Mouse (Mus musculus) embryonic facial prominence, embryonic 11.5 days (tissue): Measurements from ENCODE around the gene BC024978. TPM values are rescaled to one million over a fixed set of nuclear protein-coding genes. Genes with fewer than 3 reads are reported as not detected.

Experiments used
- ATAC-seq: fragments of 200-750 bp; cut with Nextera tagmentation; replicated peaks from 2 replicates; pipeline ENCODE4 v1.8.0; 2017; ENCODE audit warnings: low read depth; ENCODE audit not compliant: insufficient number of reproducible peaks, low FRiP score, low TSS enrichment
- DNase-seq: peaks from one replicate; pipeline ENCODE4 v3.0.0-alpha.2; 2015; ENCODE audit warnings: low spot score
- H3K27ac ChIP-seq: fragments of 300-500 bp; sonication (generic); replicated peaks from 2 replicates; pipeline ENCODE4 v1.5.1; 2014; ENCODE audit warnings: mild to moderate bottlenecking, low read depth, low read length, control low read depth
- H3K27me3 ChIP-seq: fragments of 300-500 bp; sonication (generic); 2 replicates; pipeline ENCODE4 v1.6.1; 2014; ENCODE audit warnings: mild to moderate bottlenecking, low read length, moderate library complexity, mixed read lengths; ENCODE audit not compliant: control insufficient read depth, insufficient read depth
- H3K36me3 ChIP-seq: fragments of 300-500 bp; sonication (generic); replicated peaks from 2 replicates; pipeline ENCODE4 v1.6.1; 2014; ENCODE audit warnings: low read depth, mild to moderate bottlenecking, low read length, moderate library complexity, mixed read lengths; ENCODE audit not compliant: control insufficient read depth, insufficient read depth
- H3K4me1 ChIP-seq: fragments of 300-500 bp; sonication (generic); 2 replicates; pipeline ENCODE4 v1.6.1; 2014; ENCODE audit warnings: low read length, mixed read lengths; ENCODE audit not compliant: control insufficient read depth, insufficient read depth
- H3K4me2 ChIP-seq: fragments of 300-500 bp; sonication (generic); 2 replicates; pipeline ENCODE4 v1.6.1; 2014; ENCODE audit warnings: low read depth, mild to moderate bottlenecking, control low read depth, low read length, moderate library complexity
- H3K4me3 ChIP-seq: fragments of 300-500 bp; sonication (generic); 2 replicates; pipeline ENCODE4 v1.5.1; 2014; ENCODE audit warnings: low read depth, low read length, control low read depth
- H3K9ac ChIP-seq: fragments of 300-500 bp; sonication (generic); replicated peaks from 2 replicates; pipeline ENCODE4 v1.6.1; 2014; ENCODE audit warnings: mild to moderate bottlenecking, control low read depth, low read length
- H3K9me3 ChIP-seq: fragments of 300-500 bp; sonication (generic); replicated peaks from 2 replicates; pipeline ENCODE4 v1.6.1; 2016; ENCODE audit warnings: mild to moderate bottlenecking, low read length, inconsistent platforms, mixed read lengths; ENCODE audit not compliant: control insufficient read depth
- WGBS: fragments of 180-500 bp; shearing (Covaris S2); extraction: QIAGEN DNeasy Blood & Tissue Kit; methylation state at CpG from one replicate; pipeline ENCODE4 v1.1.7; 2014; 5-methylcytosine and 5-hydroxymethylcytosine counted together
- polyA plus RNA-seq: library from polyadenylated mRNA; unstranded; fragments of >200 nt; fragmentation: Nextera tagmentation; extraction: Ambion mirVana; gene quantifications from 2 replicates; pipeline ENCODE4 v1.2.1, GENCODE M21; 2014

Gene BC024978
- polyA plus RNA-seq, 1 experiment from 2014 or later, result 2.4 TPM

GRCm38 (mm10) chr7:27179217-27179918 is 16.2 kb upstream of the BC024978 start:
- 46% methylated on average over 16 of the region's 16 CpGs for WGBS
- peak overlapping the region; percentile 14; the same call in 1 of the 2 replicates for H3K9ac ChIP-seq
- no peaks in the 10 kb centered on the region for H3K4me1 ChIP-seq
- peak overlapping the region; percentile 5; the same call in 1 of the 2 replicates for H3K27ac ChIP-seq
- peak overlapping the region; percentile 32 for H3K4me2 ChIP-seq
- no peaks in the 10 kb centered on the region for H3K36me3 ChIP-seq
- peak overlapping the region; percentile 69 for H3K4me3 ChIP-seq
- H3K9me3 ChIP-seq, result no peaks in the 10 kb centered on the region
- H3K27me3 ChIP-seq, result no peaks in the 10 kb centered on the region
- DNase-seq (no peak), ATAC-seq (0 out of 2 replicates have a peak, but pooled peaks have one; percentile 0)

GRCm38 (mm10) chr7:27180036-27180435 is 15.5 kb upstream of the BC024978 start:
- no peak for ATAC-seq
- Histone ChIP-seq H3K36me3 (peaks cover 3% of the 10 kb centered on the region; the same call in 1 of the 2 replicates), H3K9ac (no peak overlapping the region), H3K4me3 (no peak overlapping the region), H3K4me2 (no peak overlapping the region), H3K4me1 (no peaks in the 10 kb centered on the region), H3K9me3 (no peaks in the 10 kb centered on the region), H3K27me3 (no peaks in the 10 kb centered on the region), H3K27ac (no peak overlapping the region)
- no peak for DNase-seq
- 89% methylated on average over 5 of the region's 5 CpGs for WGBS

GRCm38 (mm10) chr7:27180837-27181695 is 14.5 kb upstream of the BC024978 start, which contains the start of the genes Gm21983 and Mia:
TSS of gene Gm21983 (minus strand) at chr7:27181086.
TSS of gene Mia (minus strand) at chr7:27181157.
- no peaks in the 10 kb centered on the region for H3K27me3 ChIP-seq
- H3K36me3 ChIP-seq, result peaks cover 11% of the 10 kb centered on the region
- no peak within 1 kb of the TSS for H3K4me3 ChIP-seq
- no peak for ATAC-seq
- WGBS, result 70% methylated on average over 14 of the region's 14 CpGs
- DNase-seq, result no peak
- no peak within 1 kb of the TSS for H3K9ac ChIP-seq
- H3K4me2 ChIP-seq, result no peak within 1 kb of the TSS
- H3K27ac ChIP-seq, result no peak within 1 kb of the TSS
- no peaks in the 10 kb centered on the region for H3K4me1 ChIP-seq
- no peaks in the 10 kb centered on the region for H3K9me3 ChIP-seq

- Histone ChIP-seq H3K4me2 (no peak overlapping the region), H3K4me1 (no peaks in the 10 kb centered on the region), H3K9ac (no peak overlapping the region), H3K9me3 (no peaks in the 10 kb centered on the region), H3K4me3 (no peak overlapping the region), H3K27me3 (no peaks in the 10 kb centered on the region), H3K36me3 (peaks cover 11% of the 10 kb centered on the region), H3K27ac (no peak overlapping the region)
- ATAC-seq, result no peak
- no peak for DNase-seq
- WGBS, result 82% methylated on average over 1 of the region's 1 CpGs
These were observed 13.1 kb upstream of the BC024978 start for GRCm38 (mm10) chr7:27182498-27182897.

GRCm38 (mm10) chr7:27184964-27185363 is 10.6 kb upstream of the BC024978 start:
- H3K36me3 ChIP-seq, result peaks cover 18% of the 10 kb centered on the region
- H3K4me1 ChIP-seq, result no peaks in the 10 kb centered on the region
- H3K4me3 ChIP-seq, result no peak overlapping the region
- DNase-seq (peak; percentile 54), ATAC-seq (no peak)
- no peaks in the 10 kb centered on the region for H3K27me3 ChIP-seq
- no peaks in the 10 kb centered on the region for H3K9me3 ChIP-seq
- H3K27ac ChIP-seq, result no peak overlapping the region
- H3K4me2 ChIP-seq, result no peak overlapping the region
- no peak overlapping the region for H3K9ac ChIP-seq
- 70% methylated on average over 3 of the region's 3 CpGs for WGBS

- no peak overlapping the region for H3K4me2 ChIP-seq
- 90% methylated on average over 5 of the region's 5 CpGs for WGBS
- H3K9me3 ChIP-seq, result no peaks in the 10 kb centered on the region
- no peak overlapping the region for H3K27ac ChIP-seq
- no peak for DNase-seq
- no peak overlapping the region for H3K4me3 ChIP-seq
- peaks cover 21% of the 10 kb centered on the region for H3K36me3 ChIP-seq
- H3K27me3 ChIP-seq, result no peaks in the 10 kb centered on the region
- no peaks in the 10 kb centered on the region for H3K4me1 ChIP-seq
- H3K9ac ChIP-seq, result no peak overlapping the region
- ATAC-seq, result no peak
These were observed 9.6 kb upstream of the BC024978 start for GRCm38 (mm10) chr7:27185986-27186385.

GRCm38 (mm10) chr7:27189271-27189931 is 6.2 kb upstream of the BC024978 start:
- H3K36me3 ChIP-seq, result peaks cover 42% of the 10 kb centered on the region
- no peak overlapping the region for H3K9ac ChIP-seq
- no peaks in the 10 kb centered on the region for H3K27me3 ChIP-seq
- 95% methylated on average over 10 of the region's 10 CpGs for WGBS
- H3K4me2 ChIP-seq, result no peak overlapping the region
- H3K4me3 ChIP-seq, result no peak overlapping the region
- no peaks in the 10 kb centered on the region for H3K9me3 ChIP-seq
- no peak overlapping the region for H3K27ac ChIP-seq
- no peak for DNase-seq
- H3K4me1 ChIP-seq, result 0 out of 2 replicates have a peak, but pooled peaks cover 3% of the 10 kb centered on the region
- no peak for ATAC-seq
